Mouse (Mus musculus) adipocyte (in vitro differentiated cells): ENCODE results near the gene Rapgef5.
"Not testable (repeated sequence)": the region's sequence is repeated elsewhere in the genome, so short reads cannot be mapped to it uniquely, and the experiment has no call there.

ENCODE experiments used
- DNase-seq: peaks from one replicate; pipeline ENCODE4 v3.0.0-alpha.2; 2016; ENCODE audit warnings: low spot score

Gene Rapgef5

GRCm38 (mm10) chr12:117769113-117769512, 252.8 kb downstream of the Rapgef5 start:
- peak; percentile 68 for DNase-seq

GRCm38 (mm10) chr12:117770211-117770610, 253.9 kb downstream of the Rapgef5 start:
- no peak for DNase-seq

- no peak for DNase-seq
These were observed 254.9 kb downstream of the Rapgef5 start for GRCm38 (mm10) chr12:117771156-117771555.

GRCm38 (mm10) chr12:117772638-117773037, 256.4 kb downstream of the Rapgef5 start:
- DNase-seq = peak; percentile 71

- DNase-seq = no peak
These were observed 260.6 kb downstream of the Rapgef5 start for GRCm38 (mm10) chr12:117776841-117777240.

- no peak for DNase-seq
These were observed 265.1 kb downstream of the Rapgef5 start for GRCm38 (mm10) chr12:117781360-117781759.

- no peak for DNase-seq
These were observed 267.1 kb downstream of the Rapgef5 start for GRCm38 (mm10) chr12:117783426-117783825.

- DNase-seq = no peak
These were observed 270.3 kb downstream of the Rapgef5 start for GRCm38 (mm10) chr12:117786621-117787020.

GRCm38 (mm10) chr12:117788513-117789011, 272.3 kb downstream of the Rapgef5 start:
- DNase-seq = no peak

GRCm38 (mm10) chr12:117789017-117789416, 272.7 kb downstream of the Rapgef5 start:
- DNase-seq = no peak

GRCm38 (mm10) chr12:117795303-117795702, 279.0 kb downstream of the Rapgef5 start:
- DNase-seq = no peak

GRCm38 (mm10) chr12:117803989-117804388, 287.7 kb downstream of the Rapgef5 start, which contains the start of gene Cdca7l:
Gene Cdca7l, plus strand, starts transcription at chr12:117804289.
- DNase-seq = not testable (repeated sequence)

GRCm38 (mm10) chr12:117805576-117805975, 289.3 kb downstream of the Rapgef5 start:
- no peak for DNase-seq

- no peak for DNase-seq
These were observed 289.8 kb downstream of the Rapgef5 start for GRCm38 (mm10) chr12:117806007-117806451.

GRCm38 (mm10) chr12:117806470-117806869, 290.2 kb downstream of the Rapgef5 start:
- DNase-seq = no peak

GRCm38 (mm10) chr12:117807637-117808036, 291.4 kb downstream of the Rapgef5 start:
- DNase-seq = no peak

GRCm38 (mm10) chr12:117808355-117809326, 292.4 kb downstream of the Rapgef5 start:
- no peak for DNase-seq
